Comparison of ENCODE assay signal across 8 mouse cellular contexts in genomic region chr10:86387821-86388440, GRCm38 (mm10).
DNase-seq lines count a peak whose midpoint lies in the region; ATAC-seq and TF ChIP-seq lines count a peak whose summit lies in the region.

No protein-coding gene starts in this region.

- no peak overlapping the region for H3K4me3 ChIP-seq in myocyte

- intact Hi-C loops in gastrocnemius, postnatal 14 days (cut with DNase I; ENCODE audit: low total_unique reads) = no loop called here

- H3K27me3 ChIP-seq in myocyte (ENCODE audit: control insufficient read depth, insufficient read depth, insufficient read length) = no peaks in the 10 kb centered on the region

- no peak overlapping the region for H3ac ChIP-seq in myocyte (ENCODE audit: control insufficient read depth, insufficient read length)

- no peak for ATAC-seq in frontal cortex, adult (ENCODE audit: low TSS enrichment)

- no peak for TF ChIP-seq POLR2A in myocyte (IDR thresholded peaks at IDR 0.05; ENCODE audit: insufficient read length, low read depth)

- no peaks in the 10 kb centered on the region for H3K36me3 ChIP-seq in myocyte (ENCODE audit: control insufficient read depth, insufficient read depth)

- H3K4me2 ChIP-seq in myocyte (ENCODE audit: low read depth) = no peak overlapping the region

- no peaks in the 10 kb centered on the region for H3K79me2 ChIP-seq in myocyte (ENCODE audit: control insufficient read depth, insufficient read depth)

- peak; percentile 25 to 28 for DNase-seq in frontal cortex, postnatal 10 days (ENCODE audit: low spot score in 2 of 2)
- DNase-seq in lung, postnatal 10 days = peak; percentile 24
- no peak for DNase-seq in lung, postnatal 4 days
- DNase-seq in cerebellum, adult 8-10 months = peak; percentile 55
- no peak for DNase-seq in liver
- no peak for DNase-seq in gastrocnemius, postnatal 14 days

TF ChIP-seq in myocyte, 11 proteins besides CTCF, POLR2A, EP300 and RAD21:
- TF ChIP-seq MYOD1 (IDR thresholded peaks at IDR 0.05; ENCODE audit: control insufficient read depth in 1 of 3, insufficient read length in 2 of 3, low read depth in 2 of 3) (peak; percentile 0 to 75 (median 66)), CEBPB (IDR thresholded peaks at IDR 0.05; ENCODE audit: insufficient read depth, poor library complexity, severe bottlenecking) (no peak), MYOG (IDR thresholded peaks at IDR 0.05; ENCODE audit: control insufficient read depth in 1 of 3, insufficient read depth in 1 of 3, insufficient read length in 2 of 3, low read depth in 2 of 3) (peak in 2 of 3 experiments; percentile 77 to 89), TCF3 (IDR thresholded peaks at IDR 0.05; ENCODE audit: insufficient read length, low read depth) (peak; percentile 58), TCF12 (IDR thresholded peaks at IDR 0.05; ENCODE audit: insufficient read depth, poor library complexity, severe bottlenecking) (peak; percentile 49)
TF ChIP-seq in myocyte: peak in this region for 4.

Comparison
In these comparisons a context has a peak if more than half of its experiments do, and no peak if none do; other contexts are left out.
1. DNase-seq: peak in frontal cortex, postnatal 10 days (2 of 2), lung, postnatal 10 days (single experiment) and cerebellum, adult 8-10 months (single experiment); none in lung, postnatal 4 days (0 of 2), liver (single experiment) and gastrocnemius, postnatal 14 days (single experiment).